Mouse (Mus musculus) C2C12 (cell line): ENCODE results near the gene Zfp831.

Experiments used
- CTCF ChIP-seq: IDR thresholded peaks from one replicate; pipeline ENCODE4 v1.5.1; 2011; ENCODE audit not compliant: control insufficient read depth, insufficient read depth, insufficient read length
- FOSL1 ChIP-seq: IDR thresholded peaks from one replicate; pipeline ENCODE4 v1.8.0; 2011; ENCODE audit warnings: mild to moderate bottlenecking, low read length; ENCODE audit not compliant: poor library complexity, insufficient read depth, severe bottlenecking

DNA sequence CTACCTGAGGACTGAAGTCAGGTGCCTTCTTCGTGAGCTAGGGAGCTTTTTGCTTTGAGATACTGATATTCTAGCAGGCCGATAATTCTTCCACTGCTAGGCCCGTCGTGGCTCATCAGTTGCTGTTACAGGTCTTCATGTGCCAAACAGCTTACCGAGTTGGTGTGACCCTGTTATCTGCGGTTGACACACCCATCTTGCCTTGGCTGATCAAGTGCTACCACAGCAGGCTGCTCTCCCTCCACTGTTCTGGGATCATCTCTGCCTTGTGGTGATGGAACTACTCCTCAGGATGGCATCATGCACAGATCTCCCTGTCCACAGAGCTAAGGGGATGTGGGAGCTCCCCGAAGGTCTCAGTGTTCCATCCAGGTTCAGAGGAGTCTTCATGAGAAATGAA, 21.5 kb upstream of the Zfp831 start:
- TF ChIP-seq CTCF (no peak), FOSL1 (no peak)
